Mouse (Mus musculus): ENCODE data around the gene Adcy5. TPM values are rescaled to one million over a fixed set of nuclear protein-coding genes. Genes with fewer than 3 reads are reported as not detected.

Adcy5 gene
- total RNA-seq (2015; ENCODE audit: low replicate concordance) (not detected in 2 replicates), total RNA-seq (2017; ENCODE audit: low replicate concordance) (not detected in 2 replicates)

GRCm38 (mm10) chr16:35154641-35155390 lies at the start of gene Adcy5:
TSS of gene Adcy5 (plus strand) at chr16:35154877.
- no peak for ATAC-seq (replicated peaks; ENCODE audit: low FRiP score, poor library complexity, severe bottlenecking)

GRCm38 (mm10) chr16:35107985-35108384 lies 46.7 kb upstream of the Adcy5 start:
- no peak for ATAC-seq (replicated peaks; ENCODE audit: low FRiP score, poor library complexity, severe bottlenecking)

- no peak for ATAC-seq (replicated peaks; ENCODE audit: low FRiP score, poor library complexity, severe bottlenecking)
These were observed 45.5 kb upstream of the Adcy5 start for GRCm38 (mm10) chr16:35109156-35109555.

- ATAC-seq (replicated peaks; ENCODE audit: low FRiP score, poor library complexity, severe bottlenecking): no peak
These were observed 44.9 kb upstream of the Adcy5 start for GRCm38 (mm10) chr16:35109656-35110291.

GRCm38 (mm10) chr16:35110410-35111142 lies 44.1 kb upstream of the Adcy5 start:
- peak; percentile 64; the same call in 1 of the 2 replicates for ATAC-seq (replicated peaks; ENCODE audit: low FRiP score, poor library complexity, severe bottlenecking)

GRCm38 (mm10) chr16:35111143-35111620 lies 43.5 kb upstream of the Adcy5 start:
- ATAC-seq (replicated peaks; ENCODE audit: low FRiP score, poor library complexity, severe bottlenecking): no peak

- no peak for ATAC-seq (replicated peaks; ENCODE audit: low FRiP score, poor library complexity, severe bottlenecking)
These were observed 41.2 kb upstream of the Adcy5 start for GRCm38 (mm10) chr16:35113496-35113895.

- 0 out of 2 replicates have a peak, but pooled peaks have one; percentile 25 for ATAC-seq (replicated peaks; ENCODE audit: low FRiP score, poor library complexity, severe bottlenecking)
These were observed 38.2 kb upstream of the Adcy5 start for GRCm38 (mm10) chr16:35116328-35116956.

- ATAC-seq (replicated peaks; ENCODE audit: low FRiP score, poor library complexity, severe bottlenecking): no peak
These were observed 37.2 kb upstream of the Adcy5 start for GRCm38 (mm10) chr16:35117436-35117835.

- no peak for ATAC-seq (replicated peaks; ENCODE audit: low FRiP score, poor library complexity, severe bottlenecking)
These were observed 34.1 kb upstream of the Adcy5 start for GRCm38 (mm10) chr16:35120603-35121002.

GRCm38 (mm10) chr16:35127270-35127669 lies 27.4 kb upstream of the Adcy5 start:
- no peak for ATAC-seq (replicated peaks; ENCODE audit: low FRiP score, poor library complexity, severe bottlenecking)

- no peak for ATAC-seq (replicated peaks; ENCODE audit: low FRiP score, poor library complexity, severe bottlenecking)
These were observed 24.5 kb upstream of the Adcy5 start for GRCm38 (mm10) chr16:35130172-35130571.

GRCm38 (mm10) chr16:35139416-35139815 lies 15.3 kb upstream of the Adcy5 start:
- ATAC-seq (replicated peaks; ENCODE audit: low FRiP score, poor library complexity, severe bottlenecking): no peak

GRCm38 (mm10) chr16:35139873-35140619 lies 14.6 kb upstream of the Adcy5 start:
- no peak for ATAC-seq (replicated peaks; ENCODE audit: low FRiP score, poor library complexity, severe bottlenecking)

- no peak for ATAC-seq (replicated peaks; ENCODE audit: low FRiP score, poor library complexity, severe bottlenecking)
These were observed 14.1 kb upstream of the Adcy5 start for GRCm38 (mm10) chr16:35140620-35140975.

GRCm38 (mm10) chr16:35141839-35142238 lies 12.8 kb upstream of the Adcy5 start:
- no peak for ATAC-seq (replicated peaks; ENCODE audit: low FRiP score, poor library complexity, severe bottlenecking)

- ATAC-seq (replicated peaks; ENCODE audit: low FRiP score, poor library complexity, severe bottlenecking): no peak
These were observed 8.5 kb upstream of the Adcy5 start for GRCm38 (mm10) chr16:35146153-35146552.

- ATAC-seq (replicated peaks; ENCODE audit: low FRiP score, poor library complexity, severe bottlenecking): no peak
These were observed 1.4 kb upstream of the Adcy5 start for GRCm38 (mm10) chr16:35153146-35153755.

GRCm38 (mm10) chr16:35154245-35154640 lies 434 bp upstream of the Adcy5 start:
- no peak for ATAC-seq (replicated peaks; ENCODE audit: low FRiP score, poor library complexity, severe bottlenecking)

Data from erythroid progenitor cell, adult 5-6 weeks (primary cell).